Mouse (Mus musculus) neural tube, embryonic 14.5 days (tissue): ENCODE measurements around the gene Pop5. TPM values are rescaled to one million over a fixed set of nuclear protein-coding genes. Genes with fewer than 3 reads are reported as not detected.
A peak's percentile ranks its signal among the peaks of the same experiment; 100 is the strongest.

Experiments
- ATAC-seq: fragments of 200-750 bp; cut with Nextera tagmentation; 2 replicates; pipeline ENCODE4 v1.8.0; 2017; ENCODE audit warnings: low read depth, mild to moderate bottlenecking, moderate TSS enrichment, moderate library complexity
- H3K27ac ChIP-seq: fragments of 300-500 bp; sonication (generic); 2 replicates; pipeline ENCODE4 v1.5.1; 2014; ENCODE audit warnings: low read depth, mild to moderate bottlenecking, control low read depth, low read length, moderate library complexity, mixed read lengths
- H3K27me3 ChIP-seq: fragments of 300-500 bp; sonication (generic); 2 replicates; pipeline ENCODE4 v1.6.1; 2014; ENCODE audit warnings: low read length; ENCODE audit not compliant: control insufficient read depth, insufficient read depth
- H3K36me3 ChIP-seq: fragments of 300-500 bp; sonication (generic); 2 replicates; pipeline ENCODE4 v1.6.1; 2014; ENCODE audit warnings: low read length, mixed read lengths; ENCODE audit not compliant: control insufficient read depth, insufficient read depth
- H3K4me1 ChIP-seq: fragments of 300-500 bp; sonication (generic); 2 replicates; pipeline ENCODE4 v1.6.1; 2014; ENCODE audit warnings: low read length; ENCODE audit not compliant: control insufficient read depth, insufficient read depth
- H3K4me2 ChIP-seq: fragments of 300-500 bp; sonication (generic); 2 replicates; pipeline ENCODE4 v1.6.1; 2014; ENCODE audit warnings: mild to moderate bottlenecking, low read depth, low read length, control low read depth
- H3K4me3 ChIP-seq: fragments of 300-500 bp; sonication (generic); 2 replicates; pipeline ENCODE4 v1.5.1; 2014; ENCODE audit warnings: low read depth, low read length, control low read depth, mixed read lengths
- H3K9ac ChIP-seq: fragments of 300-500 bp; sonication (generic); replicated peaks from 2 replicates; pipeline ENCODE4 v1.6.1; 2014; ENCODE audit warnings: low read depth, mild to moderate bottlenecking, control low read depth, low read length, mixed read lengths
- H3K9me3 ChIP-seq: fragments of 300-500 bp; sonication (generic); 2 replicates; pipeline ENCODE4 v1.6.1; 2016; ENCODE audit warnings: low read length; ENCODE audit not compliant: control insufficient read depth
- WGBS: fragments of 180-500 bp; shearing (Covaris S2); extraction: QIAGEN DNeasy Blood & Tissue Kit; methylation state at CpG from one replicate; pipeline ENCODE4 v1.1.7; 2014; 5-methylcytosine and 5-hydroxymethylcytosine counted together
- polyA plus RNA-seq: library from polyadenylated mRNA; unstranded; fragments of >200 nt; fragmentation: Nextera tagmentation; extraction: Ambion mirVana; gene quantifications from 2 replicates; pipeline ENCODE4 v1.2.1, GENCODE M21; 2014

Pop5 gene
- polyA plus RNA-seq, 1 experiment from 2014 or later = 121 TPM

GRCm38 (mm10) chr5:115231552-115232120 is 4.0 kb upstream of the Pop5 start:
- H3K36me3 ChIP-seq = no peaks in the 10 kb centered on the region
- no peaks in the 10 kb centered on the region for H3K9me3 ChIP-seq
- H3K4me3 ChIP-seq = no peak overlapping the region
- no peak overlapping the region for H3K9ac ChIP-seq
- H3K27me3 ChIP-seq = no peaks in the 10 kb centered on the region
- no peaks in the 10 kb centered on the region for H3K4me1 ChIP-seq
- no peak overlapping the region for H3K27ac ChIP-seq
- no peak overlapping the region for H3K4me2 ChIP-seq
- WGBS = 52% methylated on average over 16 of the region's 16 CpGs
- no peak for ATAC-seq

GRCm38 (mm10) chr5:115232516-115232915 is 3.1 kb upstream of the Pop5 start:
- Histone ChIP-seq H3K4me3 (no peak overlapping the region), H3K27ac (no peak overlapping the region), H3K27me3 (no peaks in the 10 kb centered on the region), H3K4me2 (no peak overlapping the region), H3K36me3 (no peaks in the 10 kb centered on the region), H3K4me1 (no peaks in the 10 kb centered on the region), H3K9me3 (no peaks in the 10 kb centered on the region), H3K9ac (no peak overlapping the region)
- ATAC-seq = no peak
- WGBS = 65% methylated on average over 6 of the region's 6 CpGs

- ATAC-seq = no peak
- WGBS = 91% methylated on average over 14 of the region's 14 CpGs
- Histone ChIP-seq H3K27me3 (no peaks in the 10 kb centered on the region), H3K4me1 (no peaks in the 10 kb centered on the region), H3K4me3 (no peak overlapping the region), H3K36me3 (no peaks in the 10 kb centered on the region), H3K4me2 (no peak overlapping the region), H3K9me3 (no peaks in the 10 kb centered on the region), H3K9ac (no peak overlapping the region), H3K27ac (no peak overlapping the region)
These were observed 2.4 kb upstream of the Pop5 start for GRCm38 (mm10) chr5:115233031-115233780.

- no peak for ATAC-seq
- 57% methylated on average over 6 of the region's 6 CpGs for WGBS
- Histone ChIP-seq H3K4me3 (no peak overlapping the region), H3K4me1 (peaks cover 8% of the 10 kb centered on the region), H3K4me2 (no peak overlapping the region; the same call in 1 of the 2 replicates), H3K27ac (no peak overlapping the region), H3K36me3 (no peaks in the 10 kb centered on the region), H3K27me3 (no peaks in the 10 kb centered on the region), H3K9ac (no peak overlapping the region), H3K9me3 (no peaks in the 10 kb centered on the region)
These were observed 1.1 kb upstream of the Pop5 start for GRCm38 (mm10) chr5:115234519-115234918.

GRCm38 (mm10) chr5:115235323-115235771 is 289 bp upstream of the Pop5 start:
- Histone ChIP-seq H3K4me3 (peak overlapping the region; percentile 43), H3K9me3 (no peaks in the 10 kb centered on the region), H3K9ac (peak overlapping the region; percentile 63), H3K27me3 (no peaks in the 10 kb centered on the region), H3K36me3 (peaks cover 3% of the 10 kb centered on the region), H3K27ac (peak overlapping the region; percentile 62), H3K4me1 (peaks cover 8% of the 10 kb centered on the region), H3K4me2 (peak overlapping the region; percentile 79)
- WGBS = under 1% methylated on average over 44 of the region's 45 CpGs
- peak; percentile 44 for ATAC-seq

GRCm38 (mm10) chr5:115237803-115238728 is 2.4 kb downstream of the Pop5 start:
- ATAC-seq = peak; percentile 84
- H3K9ac ChIP-seq = peak overlapping the region; percentile 80
- under 1% methylated on average over 86 of the region's 88 CpGs for whole genome bisulfite sequencing

GRCm38 (mm10) chr5:115238729-115239195 is 3.1 kb downstream of the Pop5 start:
- no peak overlapping the region for H3K27ac ChIP-seq
- H3K36me3 ChIP-seq = peaks cover 38% of the 10 kb centered on the region
- H3K9me3 ChIP-seq = no peaks in the 10 kb centered on the region
- H3K4me2 ChIP-seq = peak overlapping the region; percentile 86
- peak overlapping the region; percentile 81 for H3K4me3 ChIP-seq
- no peak for ATAC-seq
- peak overlapping the region; percentile 80; the same call in 1 of the 2 replicates for H3K9ac ChIP-seq
- 5% methylated on average over 11 of the region's 11 CpGs for WGBS
- peaks cover 8% of the 10 kb centered on the region for H3K4me1 ChIP-seq
- H3K27me3 ChIP-seq = no peaks in the 10 kb centered on the region

More at GRCm38 (mm10) chr5:115237803-115238728, 2.4 kb downstream of the Pop5 start:
- Histone ChIP-seq H3K36me3 (peaks cover 31% of the 10 kb centered on the region), H3K9me3 (no peaks in the 10 kb centered on the region), H3K4me2 (peak overlapping the region; percentile 86), H3K27me3 (no peaks in the 10 kb centered on the region), H3K4me1 (peaks cover 8% of the 10 kb centered on the region), H3K4me3 (peak overlapping the region; percentile 81), H3K27ac (peak overlapping the region; percentile 57; the same call in 1 of the 2 replicates)

- ATAC-seq = no peak
- no peak overlapping the region for H3K4me3 ChIP-seq
- WGBS = 85% methylated on average over 11 of the region's 11 CpGs
- H3K27me3 ChIP-seq = no peaks in the 10 kb centered on the region
- no peaks in the 10 kb centered on the region for H3K9me3 ChIP-seq
- no peak overlapping the region for H3K9ac ChIP-seq
- H3K4me1 ChIP-seq = peaks cover 8% of the 10 kb centered on the region
- no peak overlapping the region for H3K4me2 ChIP-seq
- no peak overlapping the region for H3K27ac ChIP-seq
- H3K36me3 ChIP-seq = peaks cover 49% of the 10 kb centered on the region
These were observed 4.6 kb downstream of the Pop5 start for GRCm38 (mm10) chr5:115240191-115240590.
